Mouse (Mus musculus): ENCODE results near the gene Ccnb1.
"Not testable (repeated sequence)": the region's sequence is repeated elsewhere in the genome, so short reads cannot be mapped to it uniquely, and the experiment has no call there.

Gene Ccnb1

DNA sequence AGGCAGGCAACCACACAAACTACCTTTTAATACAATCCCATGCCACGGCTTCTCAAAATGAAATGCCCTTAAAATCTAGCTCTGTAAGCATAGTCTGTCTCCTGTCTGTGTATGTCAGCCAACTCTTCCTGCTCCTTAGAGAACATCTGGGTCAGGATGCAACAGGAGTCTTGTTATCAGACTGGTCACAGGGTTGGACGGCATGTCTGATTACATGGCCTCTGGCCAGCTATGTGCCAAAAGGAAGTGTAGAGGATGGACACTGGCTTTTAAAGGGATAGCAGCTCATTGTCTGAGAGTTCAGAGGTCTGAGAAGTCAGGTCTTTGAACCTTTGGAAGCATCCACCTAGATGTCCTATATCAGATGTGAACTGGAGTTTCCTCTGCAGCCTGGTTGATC is 31.0 kb downstream of the Ccnb1 start:
- no peak for DNase-seq

DNA sequence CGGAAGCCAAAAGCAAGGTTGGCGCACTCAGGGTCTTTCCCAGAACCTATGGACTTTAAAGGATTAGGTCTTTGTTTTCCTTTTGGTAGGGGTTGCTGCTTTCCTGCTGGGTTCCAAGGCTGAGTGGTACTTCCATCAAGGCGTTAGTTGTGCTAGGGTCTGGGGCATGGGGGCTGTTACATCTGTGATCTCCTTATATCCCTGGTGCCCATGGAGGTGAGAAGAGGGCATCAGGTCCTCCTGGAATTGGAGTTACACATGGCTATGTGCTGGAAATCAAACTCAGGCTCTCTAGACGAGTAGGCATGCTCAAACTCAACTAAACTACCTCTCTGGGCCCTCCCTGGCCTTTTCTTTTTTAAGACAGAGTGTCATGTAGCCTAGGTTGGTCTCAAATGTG is 32.2 kb downstream of the Ccnb1 start:
- no peak for DNase-seq

DNA sequence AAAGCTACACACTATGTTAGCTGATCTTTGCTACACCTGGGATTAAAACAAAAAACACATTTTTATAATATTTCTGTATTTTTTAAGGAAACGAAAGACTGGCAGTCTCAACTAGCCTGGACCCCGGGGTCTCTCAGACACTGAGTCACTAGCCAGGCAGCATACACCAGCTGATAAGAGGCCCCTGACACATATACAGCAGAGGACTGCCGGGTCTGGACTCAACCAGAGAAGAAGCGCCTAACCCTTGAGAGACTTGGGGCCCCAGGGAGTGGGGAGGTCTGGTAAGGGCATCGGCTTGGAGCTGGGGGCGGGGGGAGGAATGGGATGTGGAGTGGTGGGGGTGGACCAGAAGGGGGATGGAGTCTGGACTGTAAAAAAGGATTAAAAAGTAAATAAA is 33.4 kb downstream of the Ccnb1 start:
- no peak for DNase-seq

GRCm38 (mm10) chr13:100752529-100752928 is 33.8 kb downstream of the Ccnb1 start:
- DNase-seq, result no peak

DNA sequence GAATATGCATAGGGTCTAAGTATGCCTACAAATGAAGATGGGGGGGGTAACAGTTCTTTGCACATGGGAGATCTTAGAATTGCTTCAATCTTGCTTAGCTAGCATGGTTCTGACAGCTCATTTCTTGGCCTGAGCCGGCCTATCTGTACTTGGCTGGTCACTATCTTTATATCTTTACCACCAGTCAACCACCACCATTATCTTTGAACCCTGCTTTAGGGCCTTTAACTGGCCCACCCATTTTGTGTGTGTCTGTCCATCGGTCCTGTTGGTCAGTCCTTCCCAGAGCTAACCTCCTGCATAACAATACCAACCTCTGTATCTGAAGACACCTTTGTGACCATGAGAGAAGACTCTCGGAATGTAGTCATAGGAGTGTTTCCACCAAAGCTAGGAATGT is 35.0 kb downstream of the Ccnb1 start:
- no peak for DNase-seq

- DNase-seq, result no peak
Observed at GRCm38 (mm10) chr13:100750799-100751198, 35.6 kb downstream of the Ccnb1 start.

DNA sequence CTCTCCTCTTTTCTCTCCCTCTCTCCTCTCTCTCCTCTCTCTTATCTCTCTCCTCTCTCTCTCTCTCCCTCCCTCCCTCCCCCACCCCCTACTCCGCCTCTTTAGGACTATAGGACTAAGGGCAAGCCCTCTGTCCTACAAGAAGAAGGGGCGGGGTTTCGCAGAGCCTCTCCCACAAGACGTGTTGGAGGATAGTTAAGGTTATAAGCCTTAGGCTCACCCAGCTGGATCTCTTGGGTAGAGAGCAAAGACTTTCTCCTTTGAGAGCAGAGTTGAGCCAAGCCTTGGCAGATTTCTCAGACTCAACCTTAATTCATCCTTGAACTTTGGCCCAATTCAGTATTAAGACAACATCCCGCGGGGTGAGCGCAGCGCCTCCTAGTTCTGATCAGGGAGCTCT is 37.7 kb downstream of the Ccnb1 start:
- no peak for DNase-seq

DNA sequence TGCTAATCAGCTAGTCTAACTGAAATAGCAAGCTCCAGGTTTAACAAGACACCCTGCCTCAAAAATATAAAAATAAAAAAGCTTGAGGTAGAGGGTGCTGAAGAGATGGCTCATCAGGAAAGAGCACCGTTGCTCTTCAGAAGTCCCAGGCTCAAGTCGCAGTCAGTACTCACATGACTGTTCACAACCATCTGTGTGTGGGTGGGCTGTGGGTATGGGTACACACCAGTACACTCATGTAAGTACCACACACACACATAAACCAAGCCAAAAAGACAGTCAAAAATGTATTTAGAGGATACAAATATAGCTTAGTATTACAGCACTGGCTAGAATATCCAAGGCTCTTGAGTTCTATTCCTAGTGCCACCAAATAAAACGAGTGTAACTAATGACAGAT is 40.3 kb downstream of the Ccnb1 start:
- DNase-seq, result no peak

DNA sequence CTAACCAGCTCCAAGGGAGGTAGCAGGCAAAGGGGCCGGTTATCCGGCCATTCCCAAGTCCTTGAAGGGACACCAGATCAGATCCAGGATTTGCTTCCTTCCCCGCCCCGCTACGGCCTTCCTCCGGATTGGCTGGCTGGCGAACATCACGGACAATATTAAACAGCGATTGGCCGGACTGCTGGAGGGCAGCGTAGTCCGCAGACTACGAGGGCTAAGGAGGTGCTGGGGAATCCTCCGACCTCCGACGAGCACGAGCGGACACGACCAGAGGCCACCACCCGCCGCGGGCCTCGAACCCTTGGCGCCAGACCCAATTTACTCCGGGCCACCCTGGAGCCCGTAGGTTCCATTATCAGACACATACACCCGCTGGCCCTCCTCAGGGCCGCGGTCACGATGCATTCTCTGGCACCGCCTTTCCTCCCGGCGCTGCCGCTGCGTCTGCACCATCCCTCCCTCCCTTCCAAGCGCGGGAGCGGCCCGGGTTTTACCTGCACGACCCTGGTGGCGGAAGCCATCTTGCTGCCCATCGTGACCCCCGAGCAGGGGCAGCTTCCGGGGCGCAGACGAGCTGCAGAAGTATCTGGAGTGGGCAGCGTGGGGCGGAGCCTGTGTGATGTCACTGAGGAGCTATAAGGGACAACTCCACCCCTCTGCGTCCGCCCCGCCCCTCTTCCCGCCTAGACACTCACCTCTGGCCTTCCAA is 42.2 kb downstream of the Ccnb1 start, which contains the start of gene Mrps36:
Gene Mrps36, minus strand, starts transcription at position 624 of the 709 bp plus-strand sequence.
- DNase-seq, result peak; percentile 95 to 98

DNA sequence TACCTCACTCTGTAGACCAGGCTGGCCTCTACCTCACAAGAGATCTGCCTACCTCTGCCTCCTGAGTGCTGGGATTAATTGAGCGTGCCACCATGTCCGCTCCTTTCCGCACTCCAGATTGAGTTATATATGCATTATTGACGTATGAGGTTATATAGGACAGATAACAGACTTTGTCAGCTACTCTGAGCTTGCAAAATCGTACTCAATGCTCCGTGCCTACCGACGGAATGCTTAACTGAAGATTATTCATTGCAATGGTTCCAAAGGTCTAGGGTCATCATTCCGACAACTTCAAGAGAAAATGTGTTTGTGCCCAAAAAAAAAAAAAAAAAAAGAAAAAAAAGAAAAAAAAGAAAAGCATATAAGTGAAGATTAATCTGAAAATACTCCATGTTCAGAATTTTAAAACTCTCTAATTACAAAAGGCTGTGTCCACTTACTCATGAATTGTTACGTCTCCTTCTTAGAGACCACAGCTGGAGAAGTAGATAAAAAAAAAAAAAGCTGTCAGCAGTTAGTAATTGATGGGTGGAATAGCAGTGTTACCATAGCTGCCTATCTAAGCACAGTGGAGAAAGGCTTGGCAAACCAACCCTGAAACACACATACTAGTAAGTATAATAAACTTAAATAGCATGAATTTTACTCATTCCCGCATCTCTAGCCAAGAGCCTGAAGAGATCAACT is 42.9 kb downstream of the Ccnb1 start:
- peak in 1 of 2 experiments; percentile 15 for DNase-seq

- DNase-seq, result peak; percentile 8 to 13
Observed at GRCm38 (mm10) chr13:100742831-100743230, 43.5 kb downstream of the Ccnb1 start.

DNA sequence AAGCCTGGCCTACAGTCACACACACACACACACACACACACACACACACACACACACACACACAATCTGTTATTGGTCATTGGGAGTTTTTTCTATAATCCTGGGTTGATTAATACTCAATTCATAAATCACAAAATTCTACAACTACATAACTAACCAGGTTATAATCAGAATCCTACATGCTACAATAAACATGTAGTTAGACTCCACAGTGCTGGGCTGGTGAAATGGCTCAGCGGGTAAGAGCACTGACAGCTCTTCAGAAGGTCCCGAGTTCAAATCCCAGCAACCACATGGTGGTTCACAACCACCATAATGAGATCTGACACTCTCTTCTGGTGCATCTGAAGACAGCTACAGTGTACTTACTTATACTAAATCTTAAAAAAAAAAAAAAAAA is 53.6 kb downstream of the Ccnb1 start:
- DNase-seq, result no peak

DNA sequence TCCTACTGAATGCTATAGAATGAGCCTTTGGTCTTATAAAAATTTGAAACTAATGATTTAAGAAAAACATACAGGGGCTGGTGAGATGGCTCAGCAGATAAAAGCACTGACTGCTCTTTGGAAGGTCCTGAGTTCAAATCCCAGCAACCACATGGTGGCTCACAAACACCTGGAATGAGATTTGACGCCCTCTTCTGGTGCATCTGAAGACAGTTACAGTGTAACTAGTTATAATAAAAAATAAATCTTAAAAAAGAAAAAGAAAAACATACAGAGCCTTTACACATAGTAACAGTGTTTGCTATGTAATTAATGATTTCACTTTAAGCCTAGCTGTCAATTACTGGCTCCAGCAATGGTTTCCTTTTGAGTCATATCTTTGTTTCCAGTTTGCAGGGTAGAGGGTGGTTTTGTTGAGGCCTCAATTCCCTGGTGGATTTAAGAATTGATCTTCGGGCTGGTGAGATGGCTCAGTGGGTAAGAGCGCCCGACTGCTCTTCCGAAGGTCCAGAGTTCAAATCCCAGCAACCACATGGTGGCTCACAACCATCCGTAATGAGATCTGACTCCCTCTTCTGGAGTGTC is 54.8 kb downstream of the Ccnb1 start:
- not testable (repeated sequence) for DNase-seq

GRCm38 (mm10) chr13:100730861-100731176 is 55.6 kb downstream of the Ccnb1 start, which contains the start of gene Cdk7:
Gene Cdk7, minus strand, starts transcription at chr13:100730939.
- peak; percentile 92 to 95 for DNase-seq

- DNase-seq, result peak; percentile 19 to 20
Observed at GRCm38 (mm10) chr13:100730153-100730860, 56.1 kb downstream of the Ccnb1 start.

Data from cerebellum, adult 18-20 months (tissue).